Mouse (Mus musculus): ENCODE measurements around the gene Asb16. TPM values are rescaled to one million over a fixed set of nuclear protein-coding genes. Genes with fewer than 3 reads are reported as not detected.

Gene Asb16
- polyA plus RNA-seq, 1 experiment from 2014 or later = 0.08 TPM

DNA sequence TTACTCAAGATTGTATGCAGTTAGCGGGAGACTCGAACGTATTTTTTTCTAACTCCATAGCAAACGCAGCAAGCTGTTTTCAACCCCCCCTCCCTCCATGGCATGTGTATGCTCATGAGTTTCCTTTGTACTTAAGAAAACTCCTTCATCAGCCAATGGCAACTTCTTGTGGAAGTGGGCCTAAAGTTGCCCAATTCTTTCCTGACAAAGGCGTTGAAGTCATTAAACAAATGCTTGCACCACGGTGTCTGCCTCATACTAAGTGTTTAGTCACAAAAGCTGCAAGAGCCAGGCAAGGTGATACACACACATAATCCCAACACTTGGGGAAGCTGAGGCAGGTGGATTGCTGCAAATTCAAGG, 22.3 kb upstream of the Asb16 start:
- Histone ChIP-seq H3K4me3 (no peak overlapping the region), H3K4me1 (peaks cover 30% of the 10 kb centered on the region), H3K27me3 (ENCODE audit: low read depth, poor library complexity, severe bottlenecking) (peaks cover 13% of the 10 kb centered on the region), H3K9me3 (replicated peaks) (no peaks in the 10 kb centered on the region), H3K27ac (no peak overlapping the region), H3K36me3 (peaks cover 8% of the 10 kb centered on the region)
- DNase-seq (ENCODE audit: low spot score) = no peak
- 91% methylated on average over 6 of the region's 6 CpGs for WGBS

DNA sequence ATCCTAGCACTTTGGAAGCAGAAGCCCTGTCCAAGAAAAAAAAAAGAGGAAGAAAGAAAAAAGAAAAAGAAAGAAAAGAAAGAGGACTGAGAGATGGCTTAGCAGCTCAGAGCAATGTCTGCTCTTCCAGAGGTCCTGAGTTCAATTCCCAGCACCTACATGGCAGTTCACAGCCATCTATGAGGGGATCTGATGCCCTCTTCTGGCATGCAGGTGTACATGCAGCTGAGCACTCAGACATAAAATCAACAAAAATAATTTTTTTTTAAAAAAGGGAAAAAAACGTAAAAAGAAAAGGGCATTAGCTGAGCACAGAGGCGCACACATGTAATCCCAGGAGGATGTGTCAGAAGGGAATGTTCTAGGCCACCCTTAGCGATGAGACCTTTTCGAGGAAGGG, 21.7 kb upstream of the Asb16 start:
- H3K4me1 ChIP-seq = peaks cover 30% of the 10 kb centered on the region
- H3K4me3 ChIP-seq = no peak overlapping the region
- DNase-seq (ENCODE audit: low spot score) = no peak
- H3K27ac ChIP-seq = no peak overlapping the region
- 87% methylated on average over 4 of the region's 4 CpGs for WGBS
- peaks cover 15% of the 10 kb centered on the region for H3K36me3 ChIP-seq
- peaks cover 13% of the 10 kb centered on the region for H3K27me3 ChIP-seq (ENCODE audit: low read depth, poor library complexity, severe bottlenecking)
- no peaks in the 10 kb centered on the region for H3K9me3 ChIP-seq (replicated peaks)

DNA sequence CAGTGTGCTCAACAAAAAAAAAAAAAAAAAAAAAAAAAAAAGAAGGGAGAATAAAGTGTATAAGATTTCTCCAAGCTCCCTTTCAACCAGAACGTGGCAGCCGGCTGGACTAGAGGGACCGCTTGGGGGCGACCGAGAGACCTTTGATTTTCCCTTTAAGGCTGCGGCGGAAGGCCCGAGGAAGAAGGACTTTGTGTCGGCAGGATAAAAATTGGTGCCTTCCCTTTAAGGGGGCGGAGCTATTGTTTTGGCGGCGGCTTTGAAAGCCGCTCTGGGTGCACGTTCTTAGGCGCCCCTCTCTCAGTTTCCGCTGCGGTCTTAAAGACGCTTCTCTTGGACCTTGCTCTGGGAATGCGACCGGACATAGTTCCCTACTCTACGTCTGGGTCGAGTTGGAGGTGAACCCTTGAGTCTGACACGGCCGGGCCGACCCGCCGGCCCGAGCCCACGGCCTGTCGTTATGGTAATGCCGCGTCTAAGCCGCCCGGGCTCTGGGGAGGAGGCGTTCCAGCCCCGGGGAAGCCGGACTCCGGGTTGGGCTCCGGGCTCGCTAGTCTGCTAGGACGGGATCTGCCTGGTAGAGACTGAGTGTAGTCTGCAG, 19.8 kb upstream of the Asb16 start, which contains the start of gene BC030867:
Gene BC030867, plus strand, starts transcription at position 253 of the 601 bp plus-strand sequence.
- H3K27ac ChIP-seq = peak within 1 kb of the TSS; percentile 89

DNA sequence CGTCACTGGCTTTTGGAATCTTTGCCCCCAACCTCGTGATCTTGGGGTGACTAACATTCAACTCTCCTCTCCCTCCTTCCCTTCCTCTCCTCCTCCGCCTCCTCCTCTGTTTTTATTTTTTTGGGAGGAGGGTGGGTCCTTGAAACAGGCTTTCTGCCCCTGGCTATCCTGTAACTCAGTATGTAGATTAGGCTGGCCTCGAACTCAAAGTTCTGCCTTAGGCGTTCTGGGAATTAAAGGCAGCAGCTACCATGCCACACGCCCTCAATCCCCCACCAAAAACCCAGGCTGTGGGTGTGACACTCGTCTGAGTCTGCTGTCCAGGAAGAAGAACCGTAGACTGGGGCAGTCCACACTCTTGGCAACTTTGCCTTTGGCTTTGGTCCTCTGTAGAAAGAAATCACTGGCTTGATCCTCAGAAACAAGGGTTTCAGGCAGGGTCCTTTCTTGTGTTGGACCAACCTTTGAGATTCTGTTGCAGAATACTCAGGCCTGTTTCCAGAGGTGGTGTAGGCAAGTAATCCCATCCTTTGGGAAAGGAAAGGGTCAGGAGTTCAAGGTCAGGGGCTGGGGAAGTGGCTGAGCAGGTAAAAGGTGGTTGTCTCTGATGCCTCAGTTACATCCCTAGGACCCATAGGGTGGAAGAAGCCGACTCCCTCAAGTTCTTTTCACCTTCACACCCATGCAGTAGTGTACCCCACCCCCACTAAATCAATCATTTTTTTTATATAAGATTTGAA, 19.0 kb upstream of the Asb16 start:
- peaks cover 28% of the 10 kb centered on the region for H3K4me1 ChIP-seq
- 15% methylated on average over 9 of the region's 9 CpGs for WGBS
- H3K36me3 ChIP-seq = peaks cover 39% of the 10 kb centered on the region
- no peaks in the 10 kb centered on the region for H3K9me3 ChIP-seq (replicated peaks)
- DNase-seq (ENCODE audit: low spot score) = no peak
- peak overlapping the region; percentile 93 for H3K4me3 ChIP-seq
- H3K27me3 ChIP-seq (ENCODE audit: low read depth, poor library complexity, severe bottlenecking) = peaks cover 8% of the 10 kb centered on the region
- peak overlapping the region; percentile 89 for H3K27ac ChIP-seq

More for the DNA sequence above, 19.8 kb upstream of the Asb16 start, which contains the start of gene BC030867:
- peaks cover 13% of the 10 kb centered on the region for H3K27me3 ChIP-seq (ENCODE audit: low read depth, poor library complexity, severe bottlenecking)
- WGBS = under 1% methylated on average over 41 of the region's 41 CpGs
- peak within 1 kb of the TSS; percentile 93 for H3K4me3 ChIP-seq
- no peaks in the 10 kb centered on the region for H3K9me3 ChIP-seq (replicated peaks)
- DNase-seq (ENCODE audit: low spot score) = peak; percentile 98
- peaks cover 31% of the 10 kb centered on the region for H3K36me3 ChIP-seq
- peaks cover 30% of the 10 kb centered on the region for H3K4me1 ChIP-seq

DNA sequence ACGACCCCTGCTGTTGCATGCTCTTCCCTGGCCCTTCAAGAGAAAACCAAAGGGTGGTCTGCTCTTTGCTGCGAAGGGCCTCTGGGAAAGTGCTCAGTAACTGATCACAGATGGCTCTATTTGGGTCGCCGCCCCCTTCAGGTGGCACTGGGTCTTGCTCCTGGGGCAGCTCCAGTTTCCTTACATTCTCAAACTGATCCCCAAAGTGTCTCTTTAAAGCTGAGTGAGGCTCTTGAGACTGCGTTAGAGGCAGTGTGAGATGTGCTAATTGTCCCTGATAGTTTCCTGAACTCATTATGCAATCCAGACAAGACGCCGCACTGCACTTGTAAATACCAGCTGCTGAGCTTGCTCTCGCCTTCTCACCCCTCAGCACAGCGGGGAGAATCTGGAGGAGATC, 11.0 kb upstream of the Asb16 start:
- 37% methylated on average over 9 of the region's 9 CpGs for WGBS
- Histone ChIP-seq H3K4me3 (no peak overlapping the region), H3K27me3 (ENCODE audit: low read depth, poor library complexity, severe bottlenecking) (no peaks in the 10 kb centered on the region), H3K27ac (peak overlapping the region; percentile 3; the same call in 1 of the 2 replicates), H3K9me3 (replicated peaks) (no peaks in the 10 kb centered on the region), H3K4me1 (peaks cover 14% of the 10 kb centered on the region), H3K36me3 (peaks cover 94% of the 10 kb centered on the region)
- DNase-seq (ENCODE audit: low spot score) = peak; percentile 58

DNA sequence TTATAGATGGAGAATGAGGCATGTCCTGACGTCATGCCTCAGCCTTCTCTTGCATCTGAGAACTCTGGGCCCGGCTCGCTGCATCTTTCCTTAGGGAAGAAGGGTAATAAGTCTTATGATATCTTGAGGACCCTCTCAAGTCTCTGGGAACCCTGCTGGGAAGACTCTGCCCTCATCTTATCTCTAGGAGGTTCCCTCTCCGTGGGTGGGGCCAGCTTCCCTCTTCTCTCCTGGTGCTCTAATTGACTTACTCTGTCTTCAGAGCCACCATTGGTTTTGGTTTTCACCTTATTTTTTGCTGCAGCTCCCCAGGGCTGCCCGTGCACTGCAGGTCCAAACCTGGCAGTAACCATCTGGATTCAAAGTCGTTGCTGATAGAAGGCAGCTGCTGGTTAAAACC, 10.4 kb upstream of the Asb16 start:
- Histone ChIP-seq H3K4me1 (peaks cover 14% of the 10 kb centered on the region), H3K27me3 (ENCODE audit: low read depth, poor library complexity, severe bottlenecking) (no peaks in the 10 kb centered on the region), H3K4me3 (no peak overlapping the region), H3K9me3 (replicated peaks) (no peaks in the 10 kb centered on the region), H3K27ac (no peak overlapping the region), H3K36me3 (peaks cover 94% of the 10 kb centered on the region)
- WGBS = 84% methylated on average over 6 of the region's 6 CpGs
- DNase-seq (ENCODE audit: low spot score) = no peak

DNA sequence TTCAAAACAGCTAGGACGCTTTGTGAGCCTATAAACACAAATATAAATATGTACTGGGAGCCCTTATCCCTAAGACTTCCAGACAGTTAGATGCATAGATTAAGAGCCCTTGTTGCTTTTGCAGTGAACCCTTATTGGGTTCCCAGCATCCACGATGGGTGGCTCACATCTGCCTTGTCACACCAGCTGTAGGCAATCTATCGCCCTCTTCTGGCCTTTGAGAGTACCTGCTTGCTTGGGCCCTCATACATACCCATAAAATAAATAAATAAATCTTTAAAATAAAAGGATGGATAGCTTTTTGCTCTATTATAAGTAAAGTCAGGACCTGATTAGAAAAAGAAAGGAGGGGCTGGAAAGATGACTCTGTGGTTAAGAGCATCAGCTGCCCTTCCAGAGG, 10.0 kb upstream of the Asb16 start:
- no peaks in the 10 kb centered on the region for H3K27me3 ChIP-seq (ENCODE audit: low read depth, poor library complexity, severe bottlenecking)
- H3K4me3 ChIP-seq = no peak overlapping the region
- peaks cover 14% of the 10 kb centered on the region for H3K4me1 ChIP-seq
- no peak for DNase-seq (ENCODE audit: low spot score)
- H3K36me3 ChIP-seq = peaks cover 94% of the 10 kb centered on the region
- 93% methylated on average over 3 of the region's 3 CpGs for WGBS
- H3K27ac ChIP-seq = no peak overlapping the region
- no peaks in the 10 kb centered on the region for H3K9me3 ChIP-seq (replicated peaks)

DNA sequence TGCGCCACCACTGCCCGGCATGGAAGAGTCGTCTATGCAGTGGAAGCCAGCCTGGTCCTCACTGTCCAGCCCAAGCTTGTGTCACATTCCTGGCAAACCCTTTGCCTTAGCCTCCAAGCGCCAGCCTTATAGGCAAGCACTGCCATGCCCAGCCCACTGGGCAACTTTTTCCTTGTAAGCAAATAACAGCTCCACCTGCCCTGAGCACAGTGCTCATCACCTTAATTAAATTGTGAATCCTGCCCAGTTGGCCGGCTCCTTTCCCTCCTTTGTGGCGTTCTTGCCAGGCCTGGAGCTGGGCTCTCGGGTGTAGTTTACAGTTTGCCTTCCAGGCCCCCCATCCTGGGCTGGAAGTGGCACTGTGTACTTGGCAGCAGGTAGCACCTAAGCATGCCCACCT, 5.3 kb upstream of the Asb16 start:
- H3K4me3 ChIP-seq = no peak overlapping the region
- H3K4me1 ChIP-seq = peaks cover 17% of the 10 kb centered on the region
- no peak for DNase-seq (ENCODE audit: low spot score)
- H3K36me3 ChIP-seq = peaks cover 71% of the 10 kb centered on the region
- no peaks in the 10 kb centered on the region for H3K9me3 ChIP-seq (replicated peaks)
- H3K27me3 ChIP-seq (ENCODE audit: low read depth, poor library complexity, severe bottlenecking) = no peaks in the 10 kb centered on the region
- WGBS = 89% methylated on average over 7 of the region's 7 CpGs
- H3K27ac ChIP-seq = no peak overlapping the region

DNA sequence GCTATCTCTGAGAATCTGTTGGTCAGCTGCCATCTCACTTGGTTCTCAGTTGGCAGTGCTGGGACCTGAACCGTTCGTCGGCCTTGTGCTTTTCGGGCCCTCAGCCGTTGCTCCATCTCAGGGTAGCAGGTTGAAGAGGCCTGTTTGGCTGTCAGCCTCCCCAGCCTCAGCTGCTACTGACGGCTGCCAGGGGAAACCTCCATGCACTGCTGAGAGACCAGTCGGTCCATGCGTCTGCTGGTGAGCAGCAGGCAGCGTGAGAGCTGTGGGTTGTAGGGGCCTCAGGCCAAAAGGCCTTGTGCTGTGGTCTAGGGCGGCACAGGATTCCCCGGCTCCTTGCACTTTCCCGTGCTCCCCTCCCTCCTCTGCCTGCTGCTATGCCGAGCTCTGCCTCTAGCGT, 2.7 kb upstream of the Asb16 start:
- H3K27ac ChIP-seq = 0 out of 2 replicates have a peak overlapping the region, but pooled peaks have one; percentile 11
- no peak for DNase-seq (ENCODE audit: low spot score)
- 65% methylated on average over 14 of the region's 14 CpGs for WGBS
- peaks cover 47% of the 10 kb centered on the region for H3K36me3 ChIP-seq
- H3K9me3 ChIP-seq (replicated peaks) = no peaks in the 10 kb centered on the region
- H3K4me1 ChIP-seq = peaks cover 17% of the 10 kb centered on the region
- no peaks in the 10 kb centered on the region for H3K27me3 ChIP-seq (ENCODE audit: low read depth, poor library complexity, severe bottlenecking)
- no peak overlapping the region for H3K4me3 ChIP-seq

DNA sequence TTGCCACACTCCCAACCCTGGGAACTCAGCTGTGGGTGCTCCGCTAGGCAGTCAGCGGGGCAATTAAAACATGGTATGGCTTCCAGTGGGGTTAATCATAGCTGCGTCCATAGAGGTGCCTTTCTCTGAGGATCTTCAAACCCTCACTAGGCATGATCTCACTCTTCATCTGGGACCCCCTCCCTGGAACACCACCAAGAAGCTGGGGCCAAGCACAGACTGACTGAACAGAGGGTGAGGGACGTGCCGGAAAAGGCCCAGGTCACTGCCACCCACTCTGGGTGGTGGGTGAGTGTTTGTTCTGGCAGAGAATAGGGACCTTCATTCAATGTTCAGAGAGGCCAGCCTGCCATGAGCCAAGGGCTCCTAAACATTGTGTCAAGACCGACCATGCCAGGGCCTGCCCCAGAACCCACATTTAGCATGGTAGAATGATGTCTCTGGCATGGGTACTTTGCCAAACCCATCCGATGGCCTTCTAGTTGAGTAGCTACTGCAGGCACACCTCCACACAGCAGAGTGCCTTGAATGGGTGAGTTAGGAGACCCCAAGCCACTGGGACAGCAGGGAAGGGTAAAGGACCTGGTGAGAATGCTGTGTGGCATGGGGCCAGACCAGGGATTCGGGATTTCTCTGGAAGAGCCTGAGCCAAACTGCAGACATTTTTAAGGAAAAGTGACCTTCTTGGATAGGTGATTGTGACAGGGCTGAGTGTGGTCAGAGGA, 1.8 kb upstream of the Asb16 start:
- WGBS = 91% methylated on average over 8 of the region's 8 CpGs
- no peak for DNase-seq (ENCODE audit: low spot score)
- Histone ChIP-seq H3K27ac (peak overlapping the region; percentile 54; the same call in 1 of the 2 replicates), H3K27me3 (ENCODE audit: low read depth, poor library complexity, severe bottlenecking) (no peaks in the 10 kb centered on the region), H3K9me3 (replicated peaks) (no peaks in the 10 kb centered on the region), H3K36me3 (peaks cover 38% of the 10 kb centered on the region), H3K4me1 (peaks cover 17% of the 10 kb centered on the region), H3K4me3 (peak overlapping the region; percentile 9; the same call in 1 of the 2 replicates)

DNA sequence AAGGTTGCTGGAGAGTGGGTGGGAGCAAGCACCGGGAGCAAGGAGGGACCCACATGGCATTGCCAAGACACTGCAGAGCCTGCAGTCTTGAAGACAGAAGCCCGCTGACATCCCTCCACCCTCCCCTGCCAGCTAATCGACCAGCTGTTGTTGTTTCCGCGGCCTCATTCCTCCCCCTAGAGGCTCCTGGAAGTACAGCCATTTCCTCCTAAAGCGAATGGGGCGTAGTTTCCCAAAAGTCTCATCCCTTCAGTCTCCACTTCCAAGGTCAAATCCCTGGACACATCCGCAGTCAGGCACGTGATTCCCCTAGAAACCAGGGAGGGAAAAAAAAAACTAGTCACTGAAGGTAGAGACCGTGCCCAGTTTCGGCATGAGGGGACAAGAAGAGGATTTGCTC, 1.1 kb upstream of the Asb16 start:
- Histone ChIP-seq H3K9me3 (replicated peaks) (no peaks in the 10 kb centered on the region), H3K27ac (peak overlapping the region; percentile 54), H3K4me1 (peaks cover 17% of the 10 kb centered on the region), H3K27me3 (ENCODE audit: low read depth, poor library complexity, severe bottlenecking) (0 out of 2 replicates have a peak, but pooled peaks cover 4% of the 10 kb centered on the region), H3K36me3 (peaks cover 31% of the 10 kb centered on the region), H3K4me3 (peak overlapping the region; percentile 9; the same call in 1 of the 2 replicates)
- DNase-seq (ENCODE audit: low spot score) = peak; percentile 79
- 11% methylated on average over 11 of the region's 11 CpGs for WGBS

GRCm38 (mm10) chr11:102276411-102276915, 7.9 kb downstream of the Asb16 start:
- 2% methylated on average over 33 of the region's 33 CpGs for WGBS
- H3K27ac ChIP-seq = peak overlapping the region; percentile 86

More at GRCm38 (mm10) chr11:102276411-102276915, 7.9 kb downstream of the Asb16 start:
- Histone ChIP-seq H3K4me3 (peak overlapping the region; percentile 55), H3K27me3 (ENCODE audit: low read depth, poor library complexity, severe bottlenecking) (peaks cover 20% of the 10 kb centered on the region), H3K36me3 (no peaks in the 10 kb centered on the region), H3K9me3 (replicated peaks) (no peaks in the 10 kb centered on the region), H3K4me1 (peaks cover 27% of the 10 kb centered on the region)
- DNase-seq (ENCODE audit: low spot score) = peak; percentile 77
